Mouse (Mus musculus) liver, adult 2 months (tissue): ENCODE measurements around the gene Sept7.

ENCODE experiments used
- CTCF ChIP-seq: fragments of 200-500 bp; IDR thresholded peaks from 2 replicates; pipeline ENCODE4 v1.5.1; 2011; ENCODE audit warnings: low read depth, low read length, control low read depth
- POLR2A ChIP-seq: fragments of 200-500 bp; IDR thresholded peaks from 2 replicates; pipeline ENCODE4 v1.6.1; 2011; ENCODE audit warnings: low read length, control low read depth; ENCODE audit not compliant: insufficient read depth; ENCODE audit errors: extremely low read depth

- TF ChIP-seq CTCF, result no peak
- TF ChIP-seq POLR2A, result no peak
Observed at GRCm38 (mm10) chr9:25253478-25253824, 1.2 kb downstream of the Sept7 start.
